Mouse (Mus musculus) limb, embryonic 15.5 days (tissue): ENCODE data around the gene Slc47a1. TPM values are rescaled to one million over a fixed set of nuclear protein-coding genes. Genes with fewer than 3 reads are reported as not detected.

ENCODE experiments used
- ATAC-seq: fragments of 200-750 bp; cut with Nextera tagmentation; 2 replicates; pipeline ENCODE4 v1.8.0; 2017; ENCODE audit warnings: low read depth, moderate TSS enrichment; ENCODE audit not compliant: insufficient number of reproducible peaks, low FRiP score, low TSS enrichment
- H3K27ac ChIP-seq: fragments of 300-500 bp; sonication (generic); 2 replicates; pipeline ENCODE4 v1.5.1; 2015; ENCODE audit warnings: moderate library complexity, mild to moderate bottlenecking, inconsistent platforms
- H3K27me3 ChIP-seq: fragments of 300-500 bp; sonication (generic); 2 replicates; pipeline ENCODE4 v1.6.1; 2015; ENCODE audit warnings: inconsistent platforms
- H3K36me3 ChIP-seq: fragments of 300-500 bp; sonication (generic); 2 replicates; pipeline ENCODE4 v1.6.1; 2015; ENCODE audit warnings: inconsistent platforms
- H3K4me1 ChIP-seq: fragments of 300-500 bp; sonication (generic); 2 replicates; pipeline ENCODE4 v1.6.1; 2015; ENCODE audit warnings: inconsistent platforms
- H3K4me2 ChIP-seq: fragments of 300-500 bp; sonication (generic); 2 replicates; pipeline ENCODE4 v1.6.1; 2015; ENCODE audit warnings: mild to moderate bottlenecking, inconsistent platforms
- H3K4me3 ChIP-seq: fragments of 300-500 bp; sonication (generic); 2 replicates; pipeline ENCODE4 v1.5.1; 2015; ENCODE audit warnings: mild to moderate bottlenecking, inconsistent platforms
- H3K9ac ChIP-seq: fragments of 300-500 bp; sonication (generic); 2 replicates; pipeline ENCODE4 v1.6.1; 2015; ENCODE audit warnings: inconsistent platforms
- H3K9me3 ChIP-seq: fragments of 300-500 bp; sonication (generic); 2 replicates; pipeline ENCODE4 v1.6.1; 2016; ENCODE audit warnings: inconsistent platforms
- WGBS: fragments of 180-500 bp; shearing (Covaris S2); methylation state at CpG from one replicate; pipeline ENCODE4 v1.1.7; 2015; 5-methylcytosine and 5-hydroxymethylcytosine counted together
- polyA plus RNA-seq: library from polyadenylated mRNA; unstranded; fragments of >200 nt; fragmentation: Nextera tagmentation; extraction: Ambion mirVana; gene quantifications from 2 replicates; pipeline ENCODE4 v1.2.1, GENCODE M21; 2015

Slc47a1 gene
- polyA plus RNA-seq, 1 experiment from 2014 or later, result 0.97 TPM

DNA sequence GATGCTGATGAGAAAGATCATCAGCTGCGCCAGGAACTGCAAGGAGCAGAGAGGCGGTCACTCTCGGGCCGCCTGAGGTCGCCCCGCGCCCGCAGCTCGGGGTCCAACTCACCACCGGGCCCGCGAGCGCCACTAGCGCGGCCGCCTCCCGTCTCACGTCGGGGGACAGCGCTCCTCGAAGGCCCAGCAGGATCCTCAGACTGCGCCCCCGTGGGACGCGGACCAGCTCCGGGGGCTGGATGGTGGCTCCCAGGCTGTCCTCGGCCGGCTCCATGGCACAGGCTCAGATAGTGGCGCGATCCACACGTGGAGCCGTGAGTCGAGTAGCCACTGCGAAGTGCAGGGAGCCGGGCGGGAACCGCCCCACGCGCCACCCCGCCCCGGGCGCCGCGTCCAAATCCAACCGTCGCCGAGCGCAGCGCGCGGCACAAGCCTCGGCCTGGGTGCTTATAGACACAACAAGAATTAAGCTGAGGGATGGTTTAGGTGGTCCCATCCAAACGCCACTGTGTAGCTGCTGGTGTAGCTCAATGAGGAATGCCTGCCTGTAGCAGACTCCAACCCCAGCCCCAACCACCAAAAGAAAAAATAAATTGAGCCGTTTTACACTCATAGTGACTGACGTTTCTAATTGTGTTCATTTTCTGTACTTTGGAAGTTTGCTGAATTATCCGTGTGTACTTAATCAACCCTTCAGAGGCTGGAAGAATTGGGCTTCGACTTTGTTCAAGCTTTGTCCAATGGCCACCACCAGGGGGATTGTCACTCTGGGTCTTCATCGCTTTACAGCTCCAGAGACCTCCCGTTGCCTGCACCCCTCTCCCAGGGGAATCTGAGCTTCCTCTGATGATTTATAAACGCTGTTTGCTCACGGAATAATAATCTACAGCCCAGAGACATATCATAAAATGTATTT lies 35.4 kb downstream of the Slc47a1 start, which contains the start of gene Slc47a2:
Slc47a2 (minus strand) TSS at position 356 of the 916 bp plus-strand sequence.
- peak within 1 kb of the TSS; percentile 43 for H3K4me3 ChIP-seq
- H3K27me3 ChIP-seq, result peaks cover 44% of the 10 kb centered on the region
- H3K36me3 ChIP-seq, result no peaks in the 10 kb centered on the region
- 3% methylated on average over 60 of the region's 61 CpGs for whole genome bisulfite sequencing
- no peak for ATAC-seq
- peak within 1 kb of the TSS; percentile 88 for H3K4me2 ChIP-seq
- H3K27ac ChIP-seq, result no peak within 1 kb of the TSS
- no peaks in the 10 kb centered on the region for H3K9me3 ChIP-seq
- peaks cover 13% of the 10 kb centered on the region for H3K4me1 ChIP-seq
- H3K9ac ChIP-seq, result 0 out of 2 replicates have a peak within 1 kb of the TSS, but pooled peaks have one; percentile 7

DNA sequence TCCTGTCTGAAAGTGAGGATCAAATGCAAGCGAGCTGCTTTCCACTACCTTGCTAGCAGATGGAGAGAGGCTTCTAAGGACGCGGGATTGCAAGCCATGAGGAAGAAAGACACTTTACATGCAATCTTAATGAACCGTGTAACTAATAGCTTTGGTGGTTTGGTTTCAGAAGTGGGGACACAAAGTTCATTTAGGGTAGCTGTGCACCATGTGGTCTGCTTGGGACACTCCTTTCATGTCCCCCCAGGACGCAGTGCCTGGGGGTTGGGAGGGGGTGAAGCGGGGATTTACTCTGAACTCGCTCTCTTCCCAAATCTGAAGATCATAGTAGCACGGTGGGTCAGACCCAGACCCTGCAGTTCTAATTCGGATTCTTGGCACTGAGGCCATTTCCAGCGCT lies 36.2 kb downstream of the Slc47a1 start:
- peaks cover 13% of the 10 kb centered on the region for H3K4me1 ChIP-seq
- no peak overlapping the region for H3K9ac ChIP-seq
- peaks cover 44% of the 10 kb centered on the region for H3K27me3 ChIP-seq
- peak overlapping the region; percentile 43 for H3K4me3 ChIP-seq
- H3K4me2 ChIP-seq, result peak overlapping the region; percentile 88
- H3K9me3 ChIP-seq, result no peaks in the 10 kb centered on the region
- H3K27ac ChIP-seq, result no peak overlapping the region
- no peaks in the 10 kb centered on the region for H3K36me3 ChIP-seq
- 19% methylated on average over 10 of the region's 10 CpGs for WGBS
- ATAC-seq, result no peak

DNA sequence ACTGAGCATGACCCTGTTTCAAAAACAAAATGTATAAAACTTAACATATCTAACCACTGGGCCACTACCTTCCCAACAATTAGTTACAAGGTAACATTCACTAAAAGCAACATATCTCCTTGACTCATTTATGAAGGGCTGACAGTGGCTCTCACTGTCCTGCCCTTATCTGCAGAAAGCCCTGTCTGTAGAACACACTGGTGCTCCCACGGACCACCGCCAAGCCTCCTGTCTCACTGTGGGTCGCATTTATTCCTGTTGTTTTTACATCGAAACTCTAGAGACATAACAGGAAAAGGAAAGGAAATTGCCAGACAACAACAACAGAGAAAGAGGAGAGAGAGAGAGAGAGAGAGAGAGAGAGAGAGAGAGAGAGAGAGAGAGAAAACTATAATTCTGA lies 36.9 kb downstream of the Slc47a1 start:
- Histone ChIP-seq H3K4me2 (no peak overlapping the region), H3K9me3 (no peaks in the 10 kb centered on the region), H3K36me3 (no peaks in the 10 kb centered on the region), H3K27ac (no peak overlapping the region), H3K9ac (no peak overlapping the region), H3K4me1 (peaks cover 13% of the 10 kb centered on the region), H3K27me3 (peaks cover 44% of the 10 kb centered on the region), H3K4me3 (no peak overlapping the region)
- ATAC-seq, result no peak
- 88% methylated on average over 4 of the region's 4 CpGs for WGBS

DNA sequence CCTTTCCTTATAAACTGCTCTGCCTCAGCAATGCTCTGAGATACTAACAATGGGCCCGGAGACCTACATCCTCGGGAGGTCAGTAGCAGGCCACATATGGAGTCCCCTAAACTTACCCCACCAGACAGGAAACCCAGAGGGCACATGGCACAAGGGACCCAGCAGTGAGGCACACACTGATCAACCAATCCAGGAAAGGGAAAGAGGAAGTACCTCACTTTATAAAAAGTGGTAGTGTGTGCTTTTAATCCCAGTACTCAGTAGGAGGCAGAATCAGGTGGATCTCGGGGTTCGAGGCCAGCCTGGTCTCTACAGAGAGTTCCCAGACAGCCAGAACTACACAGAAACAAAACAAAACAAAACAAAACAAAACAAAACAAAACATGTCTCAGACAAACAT lies 37.8 kb downstream of the Slc47a1 start:
- no peak overlapping the region for H3K4me2 ChIP-seq
- no peak overlapping the region for H3K4me3 ChIP-seq
- peaks cover 39% of the 10 kb centered on the region for H3K27me3 ChIP-seq
- H3K27ac ChIP-seq, result no peak overlapping the region
- H3K9ac ChIP-seq, result no peak overlapping the region
- H3K4me1 ChIP-seq, result peaks cover 13% of the 10 kb centered on the region
- no peaks in the 10 kb centered on the region for H3K36me3 ChIP-seq
- no peaks in the 10 kb centered on the region for H3K9me3 ChIP-seq
- 76% methylated on average over 4 of the region's 4 CpGs for WGBS
- no peak for ATAC-seq

DNA sequence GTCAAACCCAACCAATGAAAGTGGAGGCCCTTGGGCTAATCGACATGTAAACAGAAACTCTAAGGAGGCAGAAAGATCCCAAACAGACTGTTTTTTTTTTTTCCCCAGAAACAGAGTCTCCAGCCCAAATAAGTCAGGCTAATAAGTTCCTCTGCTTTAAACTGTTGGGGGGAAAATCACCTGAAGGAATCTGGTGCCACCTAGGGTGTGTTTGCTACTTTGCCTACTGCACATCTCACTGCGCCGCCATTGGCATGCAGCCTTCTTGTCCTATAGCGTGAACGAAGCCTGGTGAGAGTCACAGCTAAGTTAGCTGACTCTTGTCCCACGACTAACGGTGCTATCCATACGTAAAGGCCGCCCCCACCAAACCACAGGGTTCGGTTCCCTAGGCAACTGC lies 40.6 kb downstream of the Slc47a1 start:
- peaks cover 9% of the 10 kb centered on the region for H3K4me1 ChIP-seq
- H3K9me3 ChIP-seq, result no peaks in the 10 kb centered on the region
- WGBS, result 74% methylated on average over 10 of the region's 10 CpGs
- H3K4me3 ChIP-seq, result no peak overlapping the region
- peaks cover 16% of the 10 kb centered on the region for H3K27me3 ChIP-seq
- ATAC-seq, result no peak
- H3K36me3 ChIP-seq, result no peaks in the 10 kb centered on the region
- no peak overlapping the region for H3K4me2 ChIP-seq
- H3K9ac ChIP-seq, result no peak overlapping the region
- no peak overlapping the region for H3K27ac ChIP-seq

DNA sequence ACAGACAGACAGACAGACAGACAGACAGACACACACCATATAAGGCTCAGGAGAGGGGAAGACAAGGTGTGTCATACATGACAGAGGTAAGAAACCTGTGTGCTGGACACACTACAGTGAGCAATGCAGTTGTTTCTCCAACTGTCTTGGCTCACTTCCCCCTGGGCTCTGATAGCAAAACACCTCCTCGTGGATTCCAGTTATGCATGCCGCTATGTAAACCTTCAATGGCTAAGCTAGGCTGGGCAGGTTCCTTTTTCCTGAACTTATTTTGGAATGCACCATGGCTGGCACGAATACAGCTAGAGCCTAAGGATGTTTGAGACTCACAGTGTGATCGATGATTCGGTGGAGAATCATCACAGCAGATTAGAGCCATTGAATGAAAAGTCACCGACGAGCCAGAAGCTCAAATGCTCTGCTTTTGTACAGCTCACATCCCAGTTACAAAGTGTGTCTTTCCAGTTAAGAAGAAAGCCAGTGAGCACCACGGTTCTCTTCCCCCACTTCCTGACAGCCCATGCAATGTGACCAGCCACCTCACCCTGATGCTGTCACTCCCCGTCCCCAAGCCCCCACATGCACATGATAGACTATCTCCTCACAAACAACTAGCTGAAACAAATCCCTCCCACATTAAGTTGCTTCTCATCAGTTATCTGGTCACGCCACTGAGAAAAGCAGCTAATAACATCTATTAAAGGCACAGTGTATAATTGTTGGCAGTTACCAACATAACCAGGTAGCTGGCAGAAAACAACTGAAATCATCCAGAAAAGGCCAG lies 57.0 kb downstream of the Slc47a1 start:
- no peak for ATAC-seq
- Histone ChIP-seq H3K27ac (no peak overlapping the region), H3K36me3 (no peaks in the 10 kb centered on the region), H3K4me3 (no peak overlapping the region), H3K9ac (no peak overlapping the region), H3K4me2 (no peak overlapping the region), H3K4me1 (no peaks in the 10 kb centered on the region), H3K27me3 (no peaks in the 10 kb centered on the region), H3K9me3 (no peaks in the 10 kb centered on the region)
- 75% methylated on average over 10 of the region's 10 CpGs for WGBS

DNA sequence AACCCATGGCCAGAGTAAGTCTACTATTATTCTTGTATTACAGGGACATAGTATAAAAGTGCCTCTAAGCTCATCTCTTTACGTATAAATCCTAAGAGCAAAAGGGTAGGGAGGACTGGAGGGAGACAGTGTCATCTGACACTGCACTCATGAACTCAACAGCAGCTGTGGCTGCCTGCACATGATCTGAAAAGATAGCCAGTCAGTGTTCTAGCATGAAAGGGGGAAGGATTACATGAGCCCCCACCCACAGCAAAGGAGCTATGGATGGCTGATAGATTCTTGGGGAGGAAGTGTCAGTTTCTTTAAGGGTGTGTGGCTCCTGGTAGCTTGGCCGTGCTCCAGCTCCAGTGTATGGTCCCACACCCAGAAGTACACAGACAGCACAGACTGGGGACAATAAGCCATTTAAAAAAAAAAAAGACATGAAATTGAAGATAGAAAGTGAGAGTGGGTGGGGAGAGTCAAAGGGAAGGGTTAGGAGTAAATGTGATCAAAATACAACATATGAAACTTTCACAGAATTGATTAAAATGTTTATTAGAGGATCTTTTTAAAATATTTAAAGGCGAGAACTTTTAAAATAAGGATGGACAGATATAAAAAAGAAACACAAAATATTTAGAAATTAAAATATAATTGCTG lies 58.1 kb downstream of the Slc47a1 start:
- Histone ChIP-seq H3K4me3 (no peak overlapping the region), H3K36me3 (no peaks in the 10 kb centered on the region), H3K9ac (no peak overlapping the region), H3K27me3 (no peaks in the 10 kb centered on the region), H3K9me3 (no peaks in the 10 kb centered on the region), H3K27ac (no peak overlapping the region), H3K4me1 (no peaks in the 10 kb centered on the region), H3K4me2 (no peak overlapping the region)
- WGBS, result 50% methylated on average over 3 of the region's 3 CpGs
- ATAC-seq, result no peak

DNA sequence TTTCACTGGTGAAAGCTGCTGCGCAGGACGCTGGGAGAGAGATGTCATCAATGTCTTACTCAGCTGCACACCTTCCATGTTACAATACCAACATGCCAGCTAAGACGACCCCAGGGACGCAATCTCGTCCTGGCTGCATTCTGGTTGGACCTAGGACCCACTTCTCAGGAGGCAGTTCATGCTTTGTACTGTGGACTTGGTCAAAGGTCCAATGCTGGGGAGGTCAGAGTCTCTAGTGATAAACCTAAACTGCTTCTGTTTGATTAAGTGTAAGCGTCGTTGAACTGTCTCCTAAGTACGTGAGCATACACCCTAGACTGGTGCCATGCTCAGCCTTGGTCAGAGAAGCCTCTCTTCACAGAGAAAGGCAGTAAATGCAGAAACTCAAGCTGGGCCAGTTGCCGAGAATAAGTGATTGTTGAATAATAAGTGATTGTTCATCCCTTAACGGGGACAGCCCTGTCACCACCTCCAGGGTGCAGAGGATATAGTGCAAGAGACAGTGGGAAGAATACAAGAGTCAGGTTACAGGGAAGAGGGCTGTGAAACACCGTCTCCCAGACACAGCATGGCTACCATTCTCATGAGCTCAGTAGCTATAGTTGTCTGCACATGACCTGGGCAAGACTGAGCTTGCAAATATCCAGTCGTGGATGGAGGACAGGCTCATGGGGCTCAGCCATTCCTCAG lies 58.8 kb downstream of the Slc47a1 start:
- no peak overlapping the region for H3K4me3 ChIP-seq
- 58% methylated on average over 12 of the region's 12 CpGs for WGBS
- H3K27me3 ChIP-seq, result no peaks in the 10 kb centered on the region
- no peaks in the 10 kb centered on the region for H3K36me3 ChIP-seq
- H3K4me1 ChIP-seq, result no peaks in the 10 kb centered on the region
- H3K27ac ChIP-seq, result no peak overlapping the region
- ATAC-seq, result no peak
- no peak overlapping the region for H3K4me2 ChIP-seq
- H3K9me3 ChIP-seq, result no peaks in the 10 kb centered on the region
- H3K9ac ChIP-seq, result no peak overlapping the region

DNA sequence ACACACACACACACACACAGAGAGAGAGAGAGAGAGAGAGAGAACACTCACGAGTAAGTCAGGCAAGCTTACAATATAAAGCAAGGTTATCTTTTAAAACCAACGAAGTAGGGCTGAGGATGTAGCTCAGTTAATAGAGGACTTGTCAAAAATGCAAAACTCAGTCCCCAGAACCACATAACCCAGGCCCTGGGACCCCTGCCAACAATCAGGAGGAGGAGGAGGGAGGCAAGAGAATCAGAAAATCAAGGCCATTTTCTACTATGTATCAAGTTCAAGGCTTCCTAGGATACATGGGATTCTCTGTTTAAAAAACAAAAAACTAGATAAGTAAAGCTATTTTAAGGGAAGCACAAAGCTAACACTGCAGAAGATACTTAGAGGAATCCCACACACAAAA lies 61.3 kb downstream of the Slc47a1 start:
- no peak overlapping the region for H3K4me2 ChIP-seq
- H3K27me3 ChIP-seq, result no peaks in the 10 kb centered on the region
- no peaks in the 10 kb centered on the region for H3K9me3 ChIP-seq
- H3K9ac ChIP-seq, result no peak overlapping the region
- no peaks in the 10 kb centered on the region for H3K4me1 ChIP-seq
- ATAC-seq, result no peak
- H3K27ac ChIP-seq, result no peak overlapping the region
- WGBS, result 38% methylated on average over 2 of the region's 2 CpGs
- H3K36me3 ChIP-seq, result no peaks in the 10 kb centered on the region
- H3K4me3 ChIP-seq, result no peak overlapping the region

DNA sequence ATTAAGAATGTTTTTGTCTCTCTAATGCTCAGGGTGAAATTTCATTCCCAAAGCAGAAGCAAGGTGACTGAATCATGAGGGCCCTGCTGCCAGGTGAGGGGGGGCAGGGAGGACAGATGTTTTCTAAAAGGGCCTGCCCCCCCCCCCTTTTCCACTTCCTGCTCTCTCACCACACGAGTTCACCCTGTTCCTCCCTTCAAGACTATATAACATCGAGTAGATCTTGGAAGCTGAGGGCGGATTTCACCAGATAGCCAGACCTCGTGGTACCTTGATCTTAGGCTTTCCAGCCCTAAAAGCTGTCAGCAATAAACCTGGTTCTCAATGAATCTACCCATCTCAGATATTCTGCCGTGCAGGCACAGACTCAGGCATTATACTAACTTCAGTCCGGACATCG lies 67.8 kb downstream of the Slc47a1 start:
- Histone ChIP-seq H3K27me3 (no peaks in the 10 kb centered on the region), H3K4me2 (no peak overlapping the region), H3K27ac (no peak overlapping the region), H3K9me3 (peaks cover 2% of the 10 kb centered on the region; the same call in 1 of the 2 replicates), H3K9ac (no peak overlapping the region), H3K36me3 (no peaks in the 10 kb centered on the region), H3K4me1 (no peaks in the 10 kb centered on the region), H3K4me3 (no peak overlapping the region)
- WGBS, result 54% methylated on average over 7 of the region's 7 CpGs
- no peak for ATAC-seq

DNA sequence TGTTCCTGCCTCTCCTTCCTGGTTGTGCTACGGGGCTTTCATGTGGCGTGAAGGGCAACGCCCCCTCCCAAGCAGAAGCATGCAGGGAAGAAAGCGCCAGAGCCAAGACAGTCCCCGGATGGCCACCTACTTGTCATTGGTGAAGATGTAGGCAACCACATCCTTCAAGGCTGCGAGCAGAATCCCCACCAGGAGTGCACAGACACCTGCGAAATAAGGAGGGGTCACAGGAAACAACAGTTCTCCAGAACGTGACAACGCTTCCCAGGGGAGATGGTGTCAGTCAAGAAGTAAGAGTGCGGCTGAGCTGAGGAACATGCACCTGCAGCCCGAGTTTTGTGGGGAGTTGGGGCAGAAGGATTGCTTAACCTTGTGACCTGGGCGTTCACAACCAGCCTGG lies 68.3 kb downstream of the Slc47a1 start:
- ATAC-seq, result no peak
- Histone ChIP-seq H3K4me3 (no peak overlapping the region), H3K36me3 (no peaks in the 10 kb centered on the region), H3K4me1 (no peaks in the 10 kb centered on the region), H3K4me2 (no peak overlapping the region), H3K9ac (no peak overlapping the region), H3K9me3 (peaks cover 3% of the 10 kb centered on the region; the same call in 1 of the 2 replicates), H3K27me3 (no peaks in the 10 kb centered on the region), H3K27ac (no peak overlapping the region)
- 61% methylated on average over 12 of the region's 12 CpGs for WGBS
